Mouse (Mus musculus) lung, adult 2 months (tissue): ENCODE measurements around the gene Utrn.

Experiments
- CTCF ChIP-seq: fragments of 200-500 bp; IDR thresholded peaks from 2 replicates; pipeline ENCODE4 v1.5.1; 2011; ENCODE audit warnings: mild to moderate bottlenecking, low read length, control low read depth; ENCODE audit not compliant: insufficient read depth
- POLR2A ChIP-seq: fragments of 200-500 bp; IDR thresholded peaks from 2 replicates; pipeline ENCODE4 v1.6.1; 2011; ENCODE audit warnings: low read depth, mild to moderate bottlenecking, control low read depth, low read length, borderline replicate concordance; ENCODE audit errors: extremely low read depth

DNA sequence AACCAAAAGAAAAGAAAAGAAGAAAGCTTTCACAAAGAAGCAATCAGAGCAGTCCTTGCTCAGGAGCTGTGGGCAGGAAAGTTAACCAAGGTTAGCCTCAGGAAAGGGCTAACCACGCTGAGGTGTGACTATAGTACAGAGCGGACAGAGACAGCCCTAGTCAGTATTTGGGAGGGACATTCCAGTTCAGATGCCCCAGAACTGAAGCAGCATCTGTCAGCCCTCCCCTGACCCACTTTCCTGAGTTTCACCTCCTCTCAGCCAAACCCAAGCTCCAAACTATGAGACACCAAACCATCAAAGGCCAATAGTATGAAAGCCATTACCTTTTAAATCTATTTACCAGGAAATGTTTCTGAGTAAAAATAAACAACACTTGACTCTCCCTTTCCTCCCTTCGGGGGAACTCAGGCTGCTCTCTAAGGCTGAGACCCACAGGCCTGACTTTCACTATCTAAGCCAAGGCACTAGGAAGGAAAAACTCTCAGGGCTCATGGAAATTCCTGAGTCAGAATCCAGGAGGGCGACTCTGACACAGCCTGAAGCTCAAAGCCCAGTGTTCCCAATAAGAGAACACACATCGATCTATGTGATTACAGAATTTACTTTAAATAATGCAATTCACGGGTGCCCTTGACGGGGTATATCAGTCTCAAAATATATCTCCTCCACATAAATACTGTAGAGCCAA lies 18.2 kb downstream of the Utrn start:
- no peak for TF ChIP-seq CTCF
- TF ChIP-seq POLR2A, result no peak
